Mouse (Mus musculus) frontal cortex, postnatal 10 days (tissue): ENCODE results near the gene Nat8f1.
A peak's percentile ranks its signal among the peaks of the same experiment; 100 is the strongest.
"Not testable (repeated sequence)": the region's sequence is repeated elsewhere in the genome, so short reads cannot be mapped to it uniquely, and the experiment has no call there.

Experiments used
- DNase-seq, 2 experiments: peaks; one replicate each; pipeline ENCODE4 v3.0.0; 2022; ENCODE audit warnings: low spot score in 2 of 2, mixed read lengths in 1 of 2

The Nat8f1 gene

GRCm38 (mm10) chr6:85906911-85907351 lies 8.6 kb downstream of the Nat8f1 start:
- DNase-seq: peak; percentile 45 to 74

DNA sequence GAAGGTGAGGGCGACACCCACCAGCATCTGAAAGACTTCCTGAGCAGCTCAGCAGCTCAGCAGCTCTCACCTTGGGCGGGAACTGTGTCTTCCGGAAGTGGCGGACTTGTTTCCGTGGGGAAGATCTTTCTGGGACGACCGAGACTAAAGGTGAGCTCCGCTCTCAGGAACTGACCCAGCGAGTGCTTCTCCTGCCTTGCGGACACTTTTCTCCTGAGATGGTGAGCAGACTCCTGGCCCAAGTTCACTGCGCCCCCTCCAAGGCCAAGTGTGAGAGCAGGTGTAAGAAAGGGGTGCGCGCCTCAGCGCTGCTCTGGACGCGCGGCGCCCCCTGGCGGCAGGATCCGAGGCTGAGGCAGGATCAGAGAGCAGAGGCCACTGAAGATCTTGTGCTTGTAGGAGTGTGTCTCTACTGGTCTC lies 10.8 kb downstream of the Nat8f1 start, which contains the start of gene Nat8f4:
Nat8f4 (minus strand) TSS at position 243 of the 420 bp plus-strand sequence.
- DNase-seq: peak; percentile 51 to 77

DNA sequence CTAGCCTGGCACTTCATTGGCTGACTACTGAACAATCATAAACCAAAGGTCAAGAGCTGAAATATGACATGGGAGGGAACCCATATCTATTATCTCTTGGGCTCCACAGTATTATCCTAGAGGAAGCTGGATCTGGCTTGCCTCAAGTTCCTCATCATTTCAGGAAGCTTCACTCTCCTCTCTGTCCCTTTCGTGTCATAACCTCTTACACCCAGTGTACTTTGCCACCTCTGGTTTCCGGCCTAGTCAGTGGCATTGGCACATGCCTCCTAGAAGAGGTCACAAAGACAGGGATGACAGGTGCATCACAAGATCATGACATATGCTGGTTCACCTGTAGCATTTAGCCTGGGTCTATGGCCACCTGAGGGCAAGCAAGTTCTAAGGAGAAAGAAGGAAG lies 13.2 kb downstream of the Nat8f1 start:
- DNase-seq: no peak

DNA sequence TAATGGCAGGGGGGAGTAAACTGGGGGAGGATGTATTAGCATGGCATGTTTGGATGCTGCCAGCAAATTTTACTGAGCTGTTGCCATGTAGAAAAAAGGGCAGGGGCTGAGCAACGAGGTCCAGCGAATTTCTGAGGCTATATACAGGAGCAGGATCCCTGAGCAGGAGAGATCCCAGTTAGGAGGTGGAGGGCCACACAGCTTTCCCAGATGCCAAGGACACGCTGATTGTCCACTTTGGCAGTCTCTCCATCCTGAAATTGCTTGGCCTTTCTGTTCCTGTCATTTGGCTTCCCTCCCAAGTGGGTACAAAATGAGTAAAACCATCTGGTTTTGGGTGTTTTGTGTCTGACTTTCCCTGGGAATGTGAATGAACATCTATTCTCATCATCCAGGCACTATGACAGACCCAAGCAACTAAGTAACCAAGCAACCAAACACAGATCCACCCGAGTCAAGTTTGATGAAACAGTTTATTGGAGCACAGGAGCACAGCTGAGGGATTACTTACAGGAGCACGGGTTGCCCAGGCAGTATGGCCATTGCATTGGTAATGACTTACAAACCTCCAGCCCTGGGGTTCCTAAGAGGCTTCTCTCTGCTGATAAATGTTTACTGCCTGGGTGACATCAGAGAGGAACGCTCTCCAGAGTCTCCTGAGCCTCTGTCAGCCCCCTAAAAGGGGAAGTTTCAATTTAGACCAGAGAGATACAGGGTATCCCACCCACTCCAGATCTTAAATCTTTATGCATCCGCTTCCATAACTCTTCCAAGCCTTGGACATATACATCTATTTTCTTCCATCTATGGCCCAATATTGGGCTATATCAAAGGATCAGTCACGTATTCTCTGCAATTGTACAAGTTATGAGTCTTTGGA lies 16.7 kb downstream of the Nat8f1 start:
- not testable (repeated sequence) for DNase-seq

DNA sequence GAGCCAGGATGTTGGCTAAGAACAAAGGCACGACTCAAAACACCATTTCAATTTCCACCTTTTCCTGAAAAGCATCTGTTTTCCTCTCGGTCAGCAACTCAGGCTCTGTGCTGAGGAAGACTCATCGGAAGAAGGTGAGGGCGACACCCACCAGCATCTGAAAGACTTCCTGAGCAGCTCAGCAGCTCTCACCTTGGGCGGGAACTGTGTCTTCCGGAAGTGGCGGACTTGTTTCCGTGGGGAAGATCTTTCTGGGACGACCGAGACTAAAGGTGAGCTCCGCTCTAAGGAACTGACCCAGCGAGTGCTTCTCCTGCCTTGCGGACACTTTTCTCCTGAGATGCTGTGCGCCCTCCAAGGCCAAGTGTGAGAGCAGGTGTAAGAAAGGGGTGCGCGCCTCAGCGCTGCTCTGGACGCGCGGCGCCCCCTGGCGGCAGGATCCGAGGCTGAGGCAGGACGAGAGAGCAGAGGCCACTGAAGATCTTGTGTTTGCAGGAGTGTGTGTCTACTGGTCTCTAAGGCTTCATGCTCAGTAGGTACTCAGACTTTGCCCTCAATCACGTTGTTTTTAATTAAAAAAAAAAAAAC lies 20.3 kb downstream of the Nat8f1 start:
- DNase-seq: not testable (repeated sequence)

GRCm38 (mm10) chr6:85888961-85889360 lies 26.5 kb downstream of the Nat8f1 start:
- DNase-seq: no peak

GRCm38 (mm10) chr6:85884311-85884710 lies 31.2 kb downstream of the Nat8f1 start:
- DNase-seq: no peak

- DNase-seq: not testable (repeated sequence)
Observed at GRCm38 (mm10) chr6:85883246-85883645, 32.2 kb downstream of the Nat8f1 start.

GRCm38 (mm10) chr6:85869006-85869405 lies 46.5 kb downstream of the Nat8f1 start, which contains the start of gene Nat8f2:
Gene Nat8f2, minus strand, starts transcription at chr6:85869158.
- not testable (repeated sequence) for DNase-seq

- no peak for DNase-seq
Observed at GRCm38 (mm10) chr6:85867726-85868690, 47.5 kb downstream of the Nat8f1 start.

- not testable (repeated sequence) for DNase-seq
Observed at GRCm38 (mm10) chr6:85866995-85867394, 48.5 kb downstream of the Nat8f1 start.

- DNase-seq: not testable (repeated sequence)
Observed at GRCm38 (mm10) chr6:85866166-85866565, 49.3 kb downstream of the Nat8f1 start.

DNA sequence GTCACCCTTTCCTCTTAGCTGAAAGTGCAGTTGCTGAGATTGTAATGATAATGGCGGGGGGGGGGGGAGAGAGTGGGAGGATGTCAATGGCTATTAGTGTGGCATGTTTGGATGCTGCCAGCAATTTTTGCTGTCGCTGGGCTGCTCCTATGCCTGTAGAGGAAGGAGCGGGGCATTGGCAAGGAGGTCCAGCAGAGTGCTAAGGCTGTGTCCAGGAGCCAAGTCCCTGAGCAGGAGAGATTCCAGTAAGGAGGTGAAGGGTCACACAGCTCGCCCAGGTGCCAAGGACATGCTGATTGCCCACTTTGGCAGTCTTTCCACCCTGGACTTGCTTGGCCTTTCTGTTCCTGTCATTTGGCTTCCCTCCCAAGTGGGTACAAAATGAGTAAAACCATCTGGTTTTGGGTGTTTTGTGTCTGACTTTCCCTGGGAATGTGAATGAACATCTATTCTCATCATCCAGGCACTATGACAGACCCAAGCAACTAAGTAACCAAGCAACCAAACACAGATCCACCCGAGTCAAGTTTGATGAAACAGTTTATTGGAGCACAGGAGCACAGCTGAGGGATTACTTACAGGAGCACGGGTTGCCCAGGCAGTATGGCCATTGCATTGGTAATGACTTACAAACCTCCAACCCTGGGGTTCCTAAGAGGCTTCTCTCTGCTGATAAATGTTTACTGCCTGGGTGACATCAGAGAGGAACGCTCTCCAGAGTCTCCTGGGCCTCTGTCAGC lies 50.4 kb downstream of the Nat8f1 start:
- peak in 1 of 2 experiments; percentile 17 for DNase-seq

DNA sequence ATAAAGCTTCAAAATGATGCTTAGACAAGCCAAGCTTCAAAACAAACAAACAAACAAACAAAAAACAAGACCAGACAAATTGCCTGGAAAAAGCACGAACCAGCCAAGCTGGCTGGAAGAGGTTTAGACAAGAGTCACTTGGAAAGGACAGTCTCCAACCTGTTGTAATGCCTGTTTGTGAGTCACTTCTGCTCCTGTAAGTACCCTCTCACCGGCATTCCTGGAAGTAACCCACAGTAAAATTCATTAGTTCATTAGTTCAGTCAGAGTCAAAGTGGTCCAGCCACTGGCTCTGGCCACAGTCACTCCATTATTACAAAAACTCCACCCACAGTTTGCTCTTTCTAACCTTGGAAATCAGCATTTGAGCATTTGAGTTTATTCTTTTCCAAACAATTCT lies 51.6 kb downstream of the Nat8f1 start:
- no peak for DNase-seq

- DNase-seq: no peak
Observed at GRCm38 (mm10) chr6:85863136-85863535, 52.4 kb downstream of the Nat8f1 start.

- no peak for DNase-seq
Observed at GRCm38 (mm10) chr6:85862565-85862964, 52.9 kb downstream of the Nat8f1 start.

DNA sequence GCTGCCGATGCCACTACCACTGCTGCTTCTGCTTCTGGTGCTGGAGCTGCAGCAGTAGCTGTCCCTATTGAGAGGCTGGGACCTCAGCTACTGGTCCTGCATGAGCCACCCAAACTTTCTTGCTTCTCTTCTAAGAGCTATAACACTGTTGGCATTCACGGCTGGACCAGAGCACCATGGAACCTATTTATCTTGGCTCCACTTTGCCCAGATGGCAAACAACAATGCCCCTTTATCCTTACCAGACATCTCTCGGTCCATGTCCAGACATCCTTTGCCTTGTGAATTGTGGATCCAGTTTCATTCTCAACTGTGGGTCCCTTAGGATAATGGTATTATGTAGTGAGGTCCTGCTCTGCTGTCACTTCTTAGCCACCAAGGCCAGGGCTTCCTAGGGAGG lies 54.2 kb downstream of the Nat8f1 start:
- DNase-seq: no peak
